Mouse (Mus musculus) thymus, adult 2 months (tissue): ENCODE data around the gene Mrpl34.

Experiments used
- CTCF ChIP-seq: fragments of 200-500 bp; IDR thresholded peaks from 2 replicates; pipeline ENCODE4 v1.5.1; 2012; ENCODE audit warnings: mild to moderate bottlenecking, control low read depth, low read length, moderate library complexity, borderline replicate concordance; ENCODE audit not compliant: control insufficient read depth, poor library complexity, insufficient read depth; ENCODE audit errors: extremely low read depth
- POLR2A ChIP-seq: fragments of 200-500 bp; IDR thresholded peaks from 2 replicates; pipeline ENCODE4 v1.6.1; 2012; ENCODE audit warnings: mild to moderate bottlenecking, low read length, control low read depth, moderate library complexity; ENCODE audit not compliant: control insufficient read depth, poor library complexity, insufficient read depth; ENCODE audit errors: extremely low read depth

DNA sequence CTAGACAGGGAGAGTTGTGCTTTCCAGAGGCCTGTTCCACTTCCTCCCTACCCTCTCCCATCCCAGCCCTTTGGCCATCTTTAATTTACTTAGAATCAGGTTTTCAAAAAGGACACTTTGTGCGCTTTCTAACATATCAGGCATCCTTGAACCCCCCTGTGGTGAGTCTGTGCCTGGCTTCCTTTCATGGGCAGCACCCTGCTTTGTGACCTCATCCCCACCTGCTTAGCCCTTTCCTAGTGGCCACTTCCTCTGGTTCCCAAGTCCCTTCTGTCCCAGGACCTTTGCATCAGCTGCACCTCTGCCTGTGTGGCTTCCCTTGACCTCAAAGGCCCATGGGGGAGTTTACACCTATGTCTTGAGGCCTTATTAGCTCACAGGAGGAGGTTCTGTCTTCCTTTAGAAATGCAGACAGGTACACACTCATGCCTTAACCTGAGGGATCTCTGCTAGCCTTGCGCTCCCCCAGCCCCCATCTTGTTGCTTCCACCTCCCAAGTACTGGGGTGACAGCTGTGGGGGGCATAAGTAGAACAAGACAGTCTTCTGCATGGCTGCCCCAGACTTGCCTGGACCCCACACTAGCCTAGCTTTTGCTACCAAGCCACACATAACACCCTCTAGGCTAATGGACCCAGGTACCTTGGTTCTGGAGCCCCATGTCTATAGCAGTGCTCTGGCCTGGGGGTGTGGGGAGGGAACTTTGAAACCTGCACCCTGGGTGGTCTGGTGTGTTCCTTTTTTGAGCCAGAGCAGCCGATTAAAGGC lies 5.6 kb downstream of the Mrpl34 start:
- TF ChIP-seq POLR2A (no peak), CTCF (no peak)
